In genomic region chr3:76428775-76429372, GRCm38 (mm10) we compare ENCODE assay signal across 15 mouse cellular contexts.
A peak's percentile ranks its signal among the peaks of the same experiment; 100 is the strongest.
DNase-seq lines count a peak whose midpoint lies in the region; ATAC-seq and TF ChIP-seq lines count a peak whose summit lies in the region.
"Had no signal": no experiment of that assay in that cellular context is flagged by ENCODE, and none has a peak within 500 bp of the region (broad histone marks: within the 10 kb centered on the region; RNA-seq: fewer than 3 reads in every experiment).

No protein-coding gene starts in this region.

- 51% methylated on average over 6 of the region's 6 CpGs for WGBS in cerebellum, adult 2 months
- WGBS in hindbrain, embryonic 16.5 days = 67% methylated on average over 6 of the region's 6 CpGs

- peaks cover 6% of the 10 kb centered on the region; the same call in 1 of the 2 replicates for H3K4me1 ChIP-seq in cerebellum, adult 2 months (ENCODE audit: control insufficient read depth, insufficient read depth, low read length)
- no peaks in the 10 kb centered on the region for H3K4me1 ChIP-seq in hindbrain, embryonic 16.5 days (ENCODE audit: control insufficient read depth, insufficient read depth, low read depth, low read length)
- H3K4me1 ChIP-seq: embryonic facial prominence, embryonic 12.5 days; heart, embryonic 15.5 days had no signal

- H3K27ac ChIP-seq in cerebellum, adult 2 months (ENCODE audit: insufficient read depth, low read length) = no peak overlapping the region
- no peak overlapping the region for H3K27ac ChIP-seq in hindbrain, embryonic 16.5 days (ENCODE audit: low read depth, low read length)
- H3K27ac ChIP-seq: embryonic facial prominence, embryonic 12.5 days; heart, embryonic 15.5 days; liver, embryonic 14.5 days had no signal

- no peak for TF ChIP-seq POLR2A in cerebellum, adult 2 months (IDR thresholded peaks at IDR 0.05; ENCODE audit: borderline replicate concordance, insufficient read depth, low read length)

- no peak overlapping the region for H3K4me2 ChIP-seq in hindbrain, embryonic 16.5 days (ENCODE audit: low read length)
- H3K4me2 ChIP-seq: embryonic facial prominence, embryonic 12.5 days; heart, embryonic 15.5 days had no signal

- peak; percentile 65 for ATAC-seq in hindbrain, embryonic 16.5 days
- ATAC-seq: inflammation-experienced regulatory T-cells, adult 6 months had no signal

- H3K9ac ChIP-seq in hindbrain, embryonic 16.5 days (ENCODE audit: low read depth, low read length) = no peak overlapping the region
- H3K9ac ChIP-seq: embryonic facial prominence, embryonic 12.5 days; heart, embryonic 15.5 days; liver, embryonic 14.5 days had no signal

- TF ChIP-seq CTCF in cerebellum, adult 2 months (IDR thresholded peaks at IDR 0.05; ENCODE audit: borderline replicate concordance, insufficient read depth, low read depth, low read length) = no peak

- no peaks in the 10 kb centered on the region for H3K9me3 ChIP-seq in hindbrain, embryonic 16.5 days (ENCODE audit: control insufficient read depth, low read length)
- H3K9me3 ChIP-seq: embryonic facial prominence, embryonic 12.5 days; G1E; heart, embryonic 15.5 days had no signal

- H3K4me3 ChIP-seq in cerebellum, adult 2 months (replicated peaks; ENCODE audit: insufficient read depth, low read depth, low read length) = no peak overlapping the region
- no peak overlapping the region for H3K4me3 ChIP-seq in hindbrain, embryonic 16.5 days (ENCODE audit: low read length)
- H3K4me3 ChIP-seq: embryonic facial prominence, embryonic 12.5 days; heart, embryonic 15.5 days had no signal

- no peaks in the 10 kb centered on the region for H3K27me3 ChIP-seq in cerebellum, adult 2 months (ENCODE audit: control insufficient read depth, insufficient read depth, low read length)
- no peaks in the 10 kb centered on the region for H3K27me3 ChIP-seq in hindbrain, embryonic 16.5 days (replicated peaks; ENCODE audit: control insufficient read depth, insufficient read depth, low read length)
- H3K27me3 ChIP-seq: embryonic facial prominence, embryonic 12.5 days; heart, embryonic 15.5 days had no signal

- no peaks in the 10 kb centered on the region for H3K36me3 ChIP-seq in hindbrain, embryonic 16.5 days (ENCODE audit: control insufficient read depth, insufficient read depth, low read length)
- H3K36me3 ChIP-seq: embryonic facial prominence, embryonic 12.5 days; G1E; heart, embryonic 15.5 days had no signal

- DNase-seq in cerebellum, adult 2 months = peak; percentile 14 to 55
- DNase-seq in cerebellum, adult 11-12 months = no peak
- DNase-seq in layer of hippocampus, adult 9-10 months (ENCODE audit: low spot score) = peak; percentile 24
- DNase-seq in layer of hippocampus, adult 8-10 months (ENCODE audit: low spot score in 2 of 2) = no peak
- peak; percentile 93 for DNase-seq in Muller cell, postnatal 12 days (ENCODE audit: inconsistent ontology term)
- no peak for DNase-seq in thymus, postnatal 36 days
- DNase-seq in kidney, adult 11 months = no peak
- DNase-seq: lung, postnatal 10 days; retina, postnatal 1 day had no signal

Comparison
In these comparisons a context has a peak if more than half of its experiments do, and no peak if none do; other contexts are left out.
1. DNase-seq: peak in cerebellum, adult 2 months (2 of 2), layer of hippocampus, adult 9-10 months (single experiment) and Muller cell, postnatal 12 days (single experiment); none in cerebellum, adult 11-12 months (single experiment), layer of hippocampus, adult 8-10 months (0 of 2), thymus, postnatal 36 days (0 of 2) and kidney, adult 11 months (single experiment).